Mouse (Mus musculus): Measurements from ENCODE around the gene Mmp9.

The Mmp9 gene

DNA sequence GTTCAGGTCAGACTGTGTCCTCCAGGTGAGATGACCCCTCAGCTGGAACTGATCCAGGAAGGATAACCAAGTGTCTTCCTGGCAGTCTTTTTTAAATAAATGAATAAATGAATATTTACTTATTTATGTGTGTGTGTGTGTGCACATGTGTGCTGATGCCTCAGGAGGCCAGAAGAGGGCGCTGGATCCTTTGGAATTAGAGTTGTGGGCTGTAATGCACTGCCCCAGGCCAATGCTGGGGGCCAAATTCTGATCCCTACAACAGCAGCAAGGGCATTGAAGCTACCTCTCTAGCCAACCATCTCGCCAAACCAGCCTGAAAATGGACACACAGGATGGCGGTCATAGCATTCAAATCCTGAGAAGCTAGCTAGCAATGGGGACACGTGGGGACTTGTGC is 15.1 kb downstream of the Mmp9 start:
- no peak for DNase-seq (ENCODE audit: low read depth, low spot score)

DNA sequence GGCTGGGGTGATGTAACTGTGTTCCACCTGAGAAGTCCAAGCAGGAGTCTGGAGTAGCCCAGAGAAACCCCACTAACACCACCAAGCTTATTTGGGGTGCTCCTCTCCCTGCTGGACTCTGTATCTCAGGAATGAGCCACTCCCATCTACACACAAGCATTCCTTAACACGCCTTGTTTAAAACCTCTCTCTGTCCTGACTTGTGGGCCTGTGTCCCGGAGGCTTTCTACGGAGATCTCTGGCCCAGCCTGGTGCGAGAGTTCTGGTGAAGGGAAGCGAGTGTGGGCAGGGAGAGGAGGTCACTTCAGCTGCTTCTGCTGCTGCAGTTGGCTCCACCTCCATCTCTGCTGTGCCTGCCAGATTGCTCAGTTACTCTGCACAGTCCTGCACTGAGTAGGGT is 15.6 kb downstream of the Mmp9 start:
- DNase-seq (ENCODE audit: low read depth, low spot score) = no peak

DNA sequence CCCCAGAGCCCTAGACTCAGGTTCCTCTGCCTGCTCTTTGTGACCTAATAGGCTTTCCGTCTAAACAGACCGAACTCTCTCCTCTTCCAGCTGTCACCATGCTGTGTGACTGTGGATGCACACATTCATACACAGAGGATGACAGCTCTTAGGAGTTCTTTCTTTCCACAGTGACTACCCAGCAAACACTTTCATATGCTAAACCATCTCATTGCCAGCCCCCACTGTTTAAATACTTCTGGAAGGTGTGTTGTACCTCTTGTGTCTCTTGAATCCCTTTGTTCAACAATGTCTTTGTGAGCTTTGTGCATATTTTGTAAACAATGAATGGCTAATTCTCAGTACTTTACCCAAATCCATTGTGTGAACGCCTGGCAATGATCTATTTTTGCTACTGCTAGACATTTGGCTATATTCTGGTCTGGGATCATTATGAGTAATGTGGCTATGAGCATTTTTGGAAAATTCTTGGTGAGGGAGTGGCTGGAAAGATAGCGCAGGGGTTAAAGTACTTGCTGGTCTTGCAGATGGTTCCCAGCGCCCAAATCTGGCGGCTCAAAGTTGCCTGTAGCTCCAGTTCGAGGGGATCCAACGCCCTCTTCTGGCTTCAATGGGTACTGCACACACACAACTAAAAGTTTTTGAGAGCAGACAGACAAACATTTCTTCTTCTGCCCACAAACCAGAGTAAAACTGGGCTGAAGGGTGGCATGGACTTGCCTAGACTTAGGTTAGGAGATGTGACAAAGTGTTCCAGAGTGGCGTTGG is 17.2 kb downstream of the Mmp9 start:
- DNase-seq (ENCODE audit: low read depth, low spot score) = no peak

DNA sequence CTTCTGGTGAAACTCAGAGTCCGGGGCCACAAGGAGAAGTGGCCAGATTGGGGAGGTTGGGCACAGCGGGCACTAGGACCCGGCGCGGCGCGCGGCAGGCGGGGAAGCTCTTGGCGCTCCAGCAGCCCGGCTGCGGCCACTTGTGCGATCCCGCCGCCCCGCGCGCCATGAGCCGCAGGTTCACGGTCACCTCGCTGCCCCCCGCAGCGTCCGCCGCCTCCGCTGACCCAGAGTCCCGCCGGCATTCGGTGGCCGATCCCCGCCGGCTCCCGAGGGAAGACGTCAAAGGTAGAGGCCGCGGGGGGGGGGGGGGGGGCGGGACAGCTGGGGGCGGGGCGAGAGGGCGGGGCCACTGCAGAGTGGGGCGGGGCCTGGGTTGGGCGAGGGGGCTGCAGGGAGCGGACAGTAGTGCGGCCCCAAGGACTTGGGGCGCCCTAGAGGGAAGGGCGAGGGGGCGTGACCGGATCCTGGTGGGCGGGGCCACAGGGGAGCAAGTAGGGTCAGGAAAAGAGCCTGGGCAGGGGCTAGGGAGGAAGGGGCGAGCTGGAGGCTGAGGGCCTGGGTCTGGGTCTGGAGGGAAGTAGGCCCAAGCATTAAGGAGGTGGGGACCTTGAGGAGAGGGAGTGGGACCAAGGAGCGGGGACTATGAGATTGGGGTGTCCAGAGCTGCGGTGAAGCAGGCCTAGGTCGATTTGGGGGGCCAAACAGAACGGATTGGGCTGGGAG is 20.3 kb downstream of the Mmp9 start, which contains the start of gene Slc12a5:
Gene Slc12a5, plus strand, starts transcription at position 87 of the 726 bp plus-strand sequence.
- no peak for DNase-seq (ENCODE audit: low read depth, low spot score)

DNA sequence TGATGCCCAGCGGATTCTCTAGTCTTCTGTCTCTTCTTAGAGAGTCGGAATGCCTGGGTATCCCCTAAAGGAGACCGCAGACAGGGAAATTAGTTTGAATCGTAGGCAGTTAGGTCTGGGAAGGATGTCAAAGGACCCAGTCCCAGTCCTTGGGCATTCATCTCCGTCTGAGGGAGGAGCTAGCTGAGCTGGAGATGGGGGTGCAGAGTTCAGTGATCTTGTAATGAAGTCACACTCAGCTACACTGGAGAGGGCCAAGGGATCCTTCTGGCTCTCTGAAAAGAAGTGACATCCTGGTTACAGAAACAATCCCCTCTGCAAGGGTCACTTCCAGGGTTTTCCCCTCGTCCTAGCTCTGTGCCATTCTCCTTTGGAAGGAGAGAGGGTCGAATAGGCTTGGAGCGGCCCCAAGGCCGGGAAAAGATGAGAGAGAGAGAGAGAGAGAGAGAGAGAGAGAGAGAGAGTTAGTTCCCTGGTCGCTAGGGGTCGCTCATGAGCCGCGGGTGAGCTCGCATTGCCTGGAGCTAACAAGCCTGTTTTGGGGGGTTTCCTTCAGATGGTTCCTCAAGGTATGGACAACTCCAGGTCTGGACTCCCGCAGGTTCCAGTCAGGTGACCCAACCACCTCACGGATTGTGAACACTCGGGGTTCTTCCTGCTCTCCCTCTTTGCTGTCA is 21.1 kb downstream of the Mmp9 start:
- no peak for DNase-seq (ENCODE audit: low read depth, low spot score)

DNA sequence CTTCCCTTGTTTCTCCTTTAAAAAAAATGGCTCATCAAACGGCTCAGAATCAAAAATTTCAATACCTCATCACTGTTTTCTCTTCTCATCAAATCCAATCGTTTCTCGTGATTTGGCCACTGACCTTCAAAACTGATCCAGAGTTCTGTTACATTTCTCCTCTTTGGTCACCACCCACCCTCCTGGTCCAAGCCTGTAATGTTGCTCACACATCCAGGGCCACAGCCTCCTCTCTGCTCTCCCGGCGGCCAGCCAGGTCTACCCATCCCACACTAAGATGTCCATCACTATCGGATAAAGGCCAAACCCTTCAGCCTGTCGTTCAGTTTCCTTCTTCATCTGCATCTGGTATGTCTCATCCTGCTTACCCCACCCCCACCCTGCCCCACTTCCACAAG is 21.6 kb downstream of the Mmp9 start:
- DNase-seq (ENCODE audit: low read depth, low spot score) = no peak

DNA sequence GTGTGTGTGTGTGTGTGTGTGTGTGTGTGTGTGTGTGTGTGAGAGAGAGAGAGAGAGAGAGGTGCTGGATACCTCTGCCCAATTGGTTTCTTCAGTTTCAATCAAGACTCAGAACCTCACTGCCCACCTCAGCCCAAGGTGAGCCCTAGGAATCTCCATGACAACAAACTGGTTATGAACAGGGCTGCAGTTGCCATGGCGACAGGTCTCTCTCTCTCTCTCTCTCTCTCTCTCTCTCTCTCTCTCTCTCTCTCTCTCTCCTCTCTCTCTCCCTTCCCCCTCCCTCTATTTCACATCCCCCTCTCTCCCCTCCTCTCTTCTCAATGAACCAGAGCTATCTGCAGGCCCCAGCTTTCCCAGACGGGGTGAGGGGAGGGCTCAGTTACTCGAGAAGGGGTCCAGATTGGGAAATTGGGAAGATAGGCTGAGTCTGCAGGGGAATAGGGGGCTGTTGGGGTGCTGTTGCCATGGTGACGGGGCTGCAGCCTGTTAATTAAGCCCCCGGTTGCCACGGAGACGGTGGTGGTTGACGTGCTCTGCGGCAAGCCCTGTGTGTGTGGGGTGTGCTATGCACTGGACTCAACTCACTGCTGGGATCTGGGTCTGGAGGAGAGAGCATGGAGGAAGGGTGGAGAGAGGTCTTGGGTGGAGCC is 23.8 kb downstream of the Mmp9 start:
- no peak for DNase-seq (ENCODE audit: low read depth, low spot score)

DNA sequence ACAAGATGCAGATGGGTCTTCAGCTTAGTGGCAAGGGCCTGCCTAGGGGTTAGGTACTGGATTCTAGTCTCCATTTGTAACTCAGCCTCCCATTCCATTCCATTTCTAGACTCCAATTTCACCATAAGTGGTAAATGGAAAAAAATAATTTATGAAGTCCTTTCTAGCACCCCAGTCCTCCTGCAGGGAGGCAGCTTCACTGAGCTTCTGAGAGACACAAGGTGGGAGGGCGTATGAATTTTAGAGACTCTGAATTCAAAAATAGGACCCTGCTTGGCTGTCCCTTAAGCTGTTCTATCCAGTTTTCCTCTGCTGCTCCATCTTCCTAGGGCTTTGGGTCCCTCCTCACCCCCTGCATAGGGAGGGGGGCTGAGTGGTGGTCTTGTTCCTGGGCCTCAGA is 24.4 kb downstream of the Mmp9 start:
- no peak for DNase-seq (ENCODE audit: low read depth, low spot score)

DNA sequence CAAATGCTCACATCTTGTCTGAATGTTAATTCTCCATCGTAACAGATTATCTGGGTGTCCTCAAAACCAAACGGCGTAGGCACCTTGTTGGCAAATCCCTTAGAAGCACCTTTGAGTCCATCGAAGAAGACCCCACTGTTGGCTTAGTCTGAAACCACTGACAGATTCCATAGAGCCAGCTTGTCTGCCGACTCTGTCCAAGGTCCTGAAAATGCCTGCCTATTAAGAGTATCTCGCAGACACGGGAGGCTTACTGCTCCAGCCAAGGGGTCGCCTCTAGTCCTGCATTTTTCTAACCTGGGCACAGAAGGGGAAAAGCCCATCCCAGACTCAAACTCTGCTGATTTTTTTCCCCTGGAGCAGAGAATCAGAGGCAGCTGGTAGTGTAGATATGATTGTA is 25.8 kb downstream of the Mmp9 start:
- DNase-seq (ENCODE audit: low read depth, low spot score) = no peak

DNA sequence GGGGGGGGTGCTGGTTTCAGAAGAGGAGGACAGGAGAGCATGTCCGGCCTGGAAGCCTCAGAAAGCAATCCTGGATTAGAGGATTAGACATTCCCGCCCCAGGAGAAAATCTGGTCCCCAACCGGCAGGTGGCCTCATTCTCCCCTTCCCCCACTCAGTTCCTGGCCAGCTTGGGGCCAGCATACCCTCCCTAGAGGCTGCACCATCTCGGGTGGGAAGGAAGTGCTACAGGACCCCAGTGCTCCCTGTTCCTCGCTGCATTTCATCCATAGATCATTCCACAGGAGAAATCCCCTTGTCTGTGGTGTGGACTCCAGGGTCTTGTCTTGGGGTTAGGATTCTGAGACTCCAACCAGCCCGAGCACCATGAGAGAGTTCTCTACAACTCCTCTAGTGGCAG is 26.6 kb downstream of the Mmp9 start:
- no peak for DNase-seq (ENCODE audit: low read depth, low spot score)

DNA sequence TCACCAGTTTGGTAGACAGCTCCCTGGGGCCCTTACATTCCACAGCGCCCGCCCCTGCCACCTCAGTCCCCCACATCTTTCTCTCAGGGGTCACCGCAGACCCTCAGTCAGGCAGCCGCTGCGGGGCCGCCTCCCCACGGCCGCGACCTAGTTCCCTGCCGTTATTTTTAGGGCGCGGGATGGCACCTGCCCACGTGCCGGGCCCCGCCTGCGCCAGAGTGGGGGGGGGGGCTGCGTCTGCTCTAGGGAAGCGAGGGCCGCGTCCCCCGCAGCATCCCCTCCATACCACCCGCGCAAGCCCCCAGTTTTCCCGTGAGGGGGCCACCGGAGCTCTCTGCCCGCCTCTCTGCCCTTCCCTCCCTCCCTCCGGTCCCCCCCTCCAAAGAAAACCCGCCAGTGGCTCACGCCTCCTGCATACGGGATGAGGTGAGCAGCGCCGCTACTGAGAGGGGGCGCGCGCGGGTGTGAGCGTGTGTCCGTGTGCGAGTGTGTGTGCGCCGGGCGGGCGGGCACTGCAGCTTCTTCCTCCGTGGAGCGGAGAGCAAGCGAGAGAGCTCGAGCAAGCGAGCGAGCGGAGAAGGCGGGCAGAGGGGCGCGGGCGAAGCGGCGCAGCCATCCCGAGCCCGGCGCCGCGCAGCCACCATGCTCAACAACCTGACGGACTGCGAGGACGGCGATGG is 27.3 kb downstream of the Mmp9 start:
- DNase-seq (ENCODE audit: low read depth, low spot score) = no peak

DNA sequence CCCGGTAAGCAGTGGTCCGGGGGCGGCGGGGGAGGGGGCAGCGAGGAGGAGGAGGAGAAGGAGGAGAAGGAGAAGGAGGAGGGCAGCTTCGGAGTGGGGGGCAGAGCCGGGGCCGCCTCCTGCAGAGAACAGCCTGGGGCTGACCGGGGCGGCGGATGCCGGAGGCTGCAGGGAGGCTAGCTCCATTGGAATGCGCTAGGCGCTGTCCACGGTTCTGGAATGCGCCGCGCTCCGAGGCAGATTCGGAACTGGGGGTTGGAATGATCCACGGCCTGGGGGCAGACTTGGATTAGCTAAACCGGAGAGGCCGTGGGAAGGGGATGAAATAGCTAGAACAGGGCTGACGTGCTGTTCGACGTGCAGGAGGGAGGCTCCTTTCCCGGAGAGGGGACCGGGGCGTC is 27.9 kb downstream of the Mmp9 start:
- no peak for DNase-seq (ENCODE audit: low read depth, low spot score)

DNA sequence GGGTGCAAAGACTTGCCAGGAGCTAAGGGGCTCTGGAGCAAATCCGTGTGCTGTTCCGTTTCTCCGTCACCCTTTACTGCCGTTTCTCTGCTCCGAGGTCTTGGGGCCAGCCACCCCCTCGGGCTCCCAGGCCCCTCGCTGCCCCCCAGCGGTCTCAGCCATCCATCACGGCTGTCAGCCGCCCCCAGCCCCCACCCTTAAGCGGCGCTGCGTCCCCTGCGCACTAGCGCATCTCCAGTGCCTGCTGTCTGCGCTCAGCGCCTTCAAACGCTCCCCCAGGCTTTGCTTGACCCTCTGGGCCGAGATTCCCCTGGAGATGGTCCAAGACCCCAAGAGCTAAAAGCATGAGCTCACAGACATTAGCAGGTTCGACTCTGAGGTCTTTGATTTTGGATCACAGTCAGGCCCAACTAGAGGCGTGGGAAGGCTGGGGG is 28.8 kb downstream of the Mmp9 start:
- DNase-seq (ENCODE audit: low read depth, low spot score) = no peak

DNA sequence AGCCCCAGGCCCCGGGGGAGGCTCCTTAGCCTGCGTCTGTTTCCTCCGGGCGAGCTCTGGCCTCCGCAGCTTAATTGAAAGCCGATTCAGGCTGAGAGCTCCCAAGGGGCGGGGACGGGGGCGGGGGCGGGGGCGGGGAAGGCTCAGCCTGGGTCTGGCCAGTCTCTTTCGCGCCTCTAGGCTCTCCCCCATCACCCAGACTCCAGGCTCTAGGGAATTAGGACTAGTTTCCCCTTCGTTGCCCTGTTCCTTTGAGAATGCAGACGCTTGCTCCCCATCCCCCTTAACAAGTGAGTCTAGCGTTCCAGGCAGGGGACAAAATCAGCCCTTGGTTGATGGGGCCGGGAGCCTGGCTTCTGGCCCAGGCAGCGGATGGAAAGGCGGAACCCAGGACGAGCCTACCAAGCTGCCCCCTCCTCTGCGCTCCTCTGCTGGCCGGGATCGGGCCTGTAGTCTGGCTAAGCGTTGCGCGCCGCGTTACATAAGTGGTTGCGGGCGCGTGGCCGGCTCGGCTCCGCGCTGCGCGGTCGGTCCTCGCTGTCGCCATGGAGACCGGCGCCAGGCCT is 30.1 kb downstream of the Mmp9 start:
- DNase-seq (ENCODE audit: low read depth, low spot score) = no peak

DNA sequence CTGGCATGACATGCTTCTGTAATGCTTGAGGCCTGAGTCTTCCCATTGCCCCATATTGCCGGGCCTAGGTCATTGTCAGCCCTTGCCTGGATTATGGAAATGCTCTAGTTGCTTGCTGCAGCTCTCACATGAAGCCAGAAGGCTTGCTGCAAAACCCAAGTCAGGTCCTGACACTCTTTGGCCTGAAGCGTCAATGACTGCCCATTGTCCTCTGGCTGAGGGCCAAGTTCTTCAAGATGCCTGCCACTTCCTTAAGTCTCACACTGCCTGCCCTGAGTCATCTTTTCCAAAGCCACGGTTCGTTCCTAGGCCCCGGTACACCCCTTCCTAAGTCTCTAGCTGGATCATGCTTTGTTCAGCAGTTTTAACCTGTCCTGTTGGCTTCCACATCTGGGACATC is 32.1 kb downstream of the Mmp9 start:
- DNase-seq (ENCODE audit: low read depth, low spot score) = no peak

DNA sequence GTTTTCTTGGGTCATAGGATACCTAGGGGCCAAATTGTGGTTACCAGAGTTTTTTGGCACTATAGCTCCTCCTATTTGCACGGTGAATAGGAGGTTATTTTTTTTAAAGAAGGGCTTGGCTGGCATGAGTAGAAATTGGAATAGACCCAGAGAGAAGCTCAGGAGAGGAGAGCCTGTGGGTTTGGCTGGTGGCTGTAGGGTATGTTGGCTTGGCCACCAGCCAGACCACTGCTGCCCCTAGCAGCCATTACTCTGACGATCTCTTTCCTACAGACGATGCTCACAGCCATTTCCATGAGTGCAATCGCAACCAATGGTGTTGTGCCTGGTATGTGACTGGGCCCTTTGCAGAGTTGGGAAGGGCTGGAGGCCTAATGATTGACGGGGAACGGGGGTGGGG is 35.0 kb downstream of the Mmp9 start:
- no peak for DNase-seq (ENCODE audit: low read depth, low spot score)

DNA sequence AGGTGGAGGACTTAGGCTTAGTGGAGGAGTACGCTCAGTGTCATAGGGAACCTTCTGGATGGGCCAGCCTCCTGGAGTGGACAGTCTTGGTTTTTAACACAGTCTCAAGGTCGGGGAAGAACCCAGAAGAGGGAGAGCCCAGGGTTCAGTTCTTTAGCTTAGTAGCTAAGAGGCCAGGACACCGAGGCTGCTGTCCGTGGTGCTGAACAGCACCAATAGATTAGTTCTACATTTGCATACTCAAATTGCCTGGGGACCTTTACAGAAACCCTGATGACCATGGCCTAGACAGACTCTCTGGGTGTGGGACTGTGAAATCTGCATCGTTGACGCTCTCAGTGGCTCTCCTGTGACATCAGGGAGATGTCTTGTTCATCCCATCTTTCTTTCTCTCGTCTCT is 39.2 kb downstream of the Mmp9 start:
- DNase-seq (ENCODE audit: low read depth, low spot score) = no peak

DNA sequence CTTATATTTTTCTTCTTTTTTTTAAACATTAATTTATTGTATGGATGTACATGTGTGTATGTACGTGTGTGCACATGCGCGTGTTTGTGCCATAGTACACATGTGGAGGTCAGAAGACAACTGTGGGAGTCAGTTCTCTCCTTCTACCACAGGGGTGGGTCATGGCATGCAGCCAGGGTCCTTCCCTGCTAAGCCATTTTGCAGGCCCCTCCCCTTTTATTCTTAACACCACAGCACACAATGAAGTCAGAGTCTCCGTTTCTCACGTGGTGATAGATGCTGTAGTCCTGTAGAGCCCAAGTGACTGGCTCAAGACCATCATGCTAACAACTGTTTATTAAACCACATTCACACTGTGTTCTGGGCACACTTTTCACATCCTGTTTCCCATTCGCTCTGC is 45.4 kb downstream of the Mmp9 start:
- no peak for DNase-seq (ENCODE audit: low read depth, low spot score)

DNA sequence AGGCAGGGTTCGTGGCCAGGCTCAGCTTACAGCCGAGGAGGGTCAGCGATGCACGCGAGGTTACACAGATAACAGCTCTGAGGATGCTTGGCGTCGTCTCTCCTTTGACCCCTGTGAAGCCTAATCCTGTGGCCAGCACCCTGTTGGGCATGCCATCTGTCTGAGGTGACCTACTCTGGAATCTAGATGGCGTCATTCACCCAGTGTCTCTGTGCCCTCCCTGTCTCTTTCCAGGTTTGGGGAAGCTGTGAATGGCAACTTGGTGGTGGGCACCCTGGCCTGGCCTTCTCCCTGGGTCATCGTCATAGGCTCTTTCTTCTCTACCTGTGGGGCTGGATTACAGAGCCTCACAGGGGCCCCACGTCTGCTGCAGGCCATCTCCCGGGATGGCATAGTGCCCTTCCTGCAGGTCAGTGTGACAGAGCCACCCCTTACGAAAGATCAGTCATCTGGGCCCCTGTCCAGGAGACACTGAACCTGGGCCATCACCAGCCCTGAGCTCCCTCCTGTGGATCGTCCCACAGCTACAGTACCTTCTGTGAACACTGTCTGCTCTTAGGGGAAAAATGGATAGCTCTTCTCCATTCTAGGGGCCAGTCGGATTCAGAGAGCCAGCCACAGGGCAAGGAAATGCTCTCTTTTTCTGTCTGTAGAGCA is 45.9 kb downstream of the Mmp9 start:
- DNase-seq (ENCODE audit: low read depth, low spot score) = no peak

DNA sequence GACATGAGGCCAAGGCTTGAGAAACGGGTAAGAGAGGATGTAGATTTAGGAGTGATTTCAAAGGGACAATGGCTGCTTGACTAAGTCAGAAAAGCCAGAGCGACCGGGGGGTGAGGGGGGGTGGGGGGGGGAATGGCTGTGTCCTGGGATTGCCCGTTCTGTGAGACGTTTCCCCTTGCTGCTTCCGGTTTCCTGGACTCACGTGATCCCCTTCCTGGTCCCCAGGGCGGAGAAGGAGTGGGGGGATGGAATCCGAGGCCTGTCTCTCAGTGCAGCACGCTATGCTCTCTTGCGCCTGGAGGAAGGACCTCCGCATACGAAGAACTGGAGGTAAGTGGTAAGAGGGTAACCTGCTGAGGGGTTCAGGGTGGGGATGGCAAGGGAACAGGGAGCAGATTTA is 48.2 kb downstream of the Mmp9 start:
- no peak for DNase-seq (ENCODE audit: low read depth, low spot score)

DNA sequence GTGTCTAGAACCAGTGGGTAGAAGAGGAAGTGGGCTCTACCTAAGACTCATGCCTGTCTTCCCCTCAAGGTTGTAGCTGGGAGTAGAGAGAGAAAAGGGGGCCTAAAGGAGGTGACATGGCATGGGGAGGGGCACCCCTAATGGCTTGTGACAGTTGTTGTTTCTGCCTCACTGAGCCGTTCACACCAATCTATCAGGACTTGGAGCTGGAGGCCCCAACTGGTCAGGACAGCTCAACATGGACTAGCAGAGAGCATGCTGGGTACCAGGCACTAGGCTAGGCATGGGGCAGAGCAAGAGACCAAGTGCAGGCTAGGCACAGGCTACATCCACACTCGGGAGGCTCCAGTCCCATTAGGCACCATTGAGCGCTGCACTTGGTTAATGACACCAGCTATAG is 50.5 kb downstream of the Mmp9 start:
- no peak for DNase-seq (ENCODE audit: low read depth, low spot score)
